Mouse (Mus musculus): ENCODE data around the gene Hif3a. TPM values are rescaled to one million over a fixed set of nuclear protein-coding genes. Genes with fewer than 3 reads are reported as not detected.
A peak's percentile ranks its signal among the peaks of the same experiment; 100 is the strongest.
"Not testable (repeated sequence)": the region's sequence is repeated elsewhere in the genome, so short reads cannot be mapped to it uniquely, and the experiment has no call there.

Hif3a gene
- total RNA-seq (2021) = 10 to 100 TPM in 1 of 2 experiments, 1 to 10 TPM in 1; 6.5 to 16.9 TPM

DNA sequence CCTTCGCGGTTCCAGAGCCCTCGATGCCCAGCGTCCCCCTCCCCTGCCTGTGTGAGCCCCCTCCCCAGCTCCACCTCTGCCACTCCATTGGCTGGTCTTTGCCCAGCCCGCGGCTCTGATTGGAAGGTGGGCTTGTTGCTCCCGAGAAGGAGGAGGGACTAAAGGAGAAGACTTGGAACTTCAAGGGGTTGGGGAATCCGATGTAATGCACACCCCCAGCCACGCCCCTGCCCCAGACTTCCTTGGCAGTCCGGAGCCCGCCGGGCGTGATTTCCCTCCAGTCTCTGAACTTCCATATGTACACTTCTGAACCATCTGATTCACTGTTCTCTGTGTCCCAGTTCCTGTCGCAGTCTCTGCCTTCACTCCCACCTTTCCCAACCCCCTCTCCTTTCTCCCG is at the start of gene Hif3a:
Gene Hif3a (minus strand): TSS at position 39 of the 400 bp plus-strand sequence.
- intact Hi-C loops (cut with DNase I) = loop anchor here (5.0 kb wide), 2 partner anchors 45 to 110 kb away; no protein-coding TSS in a partner anchor
- peak; percentile 73 to 83 for DNase-seq (ENCODE audit: extremely low spot score in 1 of 2, low spot score in 2 of 2)

DNA sequence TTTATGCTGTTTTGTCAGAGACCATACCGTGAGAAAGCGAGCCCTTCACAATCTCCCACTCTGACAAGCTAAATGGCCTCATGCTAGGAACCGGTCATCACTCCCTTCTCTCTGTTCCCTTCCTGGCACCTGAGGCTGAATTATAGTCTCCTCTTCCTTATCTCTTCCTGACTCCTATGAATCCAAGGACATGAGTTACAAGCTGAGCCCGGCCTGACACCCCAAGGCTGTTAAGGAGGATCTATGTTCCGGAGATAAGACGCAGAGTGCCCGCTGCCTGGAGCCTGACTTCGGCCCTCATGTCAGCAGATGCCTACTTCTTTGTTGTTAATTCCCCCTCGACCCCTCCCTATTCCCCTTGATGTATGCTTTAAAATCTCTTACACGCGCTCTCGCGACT is 39.4 kb upstream of the Hif3a start:
- DNase-seq (ENCODE audit: extremely low spot score in 1 of 2, low spot score in 2 of 2); intact Hi-C loops (cut with DNase I): not testable (repeated sequence)

DNA sequence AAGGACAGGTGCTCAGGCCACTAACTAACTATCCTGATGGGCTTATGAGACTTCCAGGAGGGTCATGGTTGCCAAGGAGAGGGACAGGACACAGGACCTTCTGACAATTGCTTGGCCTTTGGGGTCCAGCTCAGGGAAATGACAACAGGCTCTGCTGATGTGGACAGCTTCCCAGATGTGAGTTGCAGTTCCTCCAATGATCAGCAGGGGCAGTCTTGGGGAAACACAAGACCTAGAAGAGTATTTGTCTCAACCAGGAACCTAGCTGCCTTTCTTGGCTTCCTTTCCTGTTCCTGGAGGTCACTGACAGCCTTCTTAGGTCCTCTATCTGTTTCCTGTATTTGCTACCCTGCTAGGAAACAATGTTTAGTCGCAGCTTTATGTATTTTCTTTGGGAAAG is 29.1 kb upstream of the Hif3a start:
- intact Hi-C loops (cut with DNase I) = no loop called here
- no peak for DNase-seq (ENCODE audit: extremely low spot score in 1 of 2, low spot score in 2 of 2)

DNA sequence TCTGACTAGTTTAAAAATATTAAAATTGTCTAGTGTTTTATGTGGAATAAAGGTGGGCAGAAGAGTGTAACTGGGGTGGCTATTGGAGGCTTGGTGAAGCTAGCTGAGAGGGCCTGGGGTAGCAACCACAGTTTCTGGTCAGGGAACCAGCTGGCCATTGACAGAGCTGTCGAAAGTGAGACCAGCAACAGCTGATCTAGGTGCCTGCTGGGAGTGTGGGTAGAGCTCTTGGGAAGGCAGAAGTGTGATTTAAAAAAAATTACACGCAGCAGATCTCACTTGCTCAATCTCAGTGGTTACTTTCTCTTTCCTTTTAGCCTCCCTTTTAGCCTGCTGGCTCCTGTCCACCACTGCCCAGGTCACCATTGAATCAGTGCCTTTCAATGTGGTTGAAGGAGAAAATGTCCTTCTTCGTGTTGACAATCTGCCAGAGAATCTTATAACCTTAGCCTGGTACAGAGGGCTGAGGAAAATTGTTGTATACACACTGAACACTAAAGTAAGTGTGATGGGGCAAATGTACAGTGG is 27.9 kb upstream of the Hif3a start:
- DNase-seq (ENCODE audit: extremely low spot score in 1 of 2, low spot score in 2 of 2) = no peak
- intact Hi-C loops (cut with DNase I) = no loop called here

- intact Hi-C loops (cut with DNase I) = no loop called here
- DNase-seq (ENCODE audit: extremely low spot score in 1 of 2, low spot score in 2 of 2) = no peak
These were observed 25.5 kb upstream of the Hif3a start for GRCm38 (mm10) chr7:17087731-17088130.

DNA sequence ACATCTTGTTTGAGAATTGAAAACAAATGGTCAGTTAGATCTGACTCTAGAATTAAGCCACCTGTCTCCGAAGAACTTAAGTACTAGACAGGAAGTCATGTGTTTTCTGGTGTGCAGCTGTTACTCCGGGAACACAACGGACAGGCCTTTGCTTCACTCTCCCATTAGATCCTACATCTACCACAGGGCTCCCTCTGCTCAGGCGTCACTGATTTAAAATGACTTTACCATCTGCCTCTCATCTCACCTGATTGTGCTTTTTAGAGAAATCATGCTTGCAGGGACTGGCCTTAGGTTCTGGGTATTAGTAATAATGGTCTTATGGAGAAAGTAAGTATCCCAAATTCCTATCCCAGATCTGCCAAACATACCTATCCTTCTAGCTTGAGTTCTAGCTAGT is 20.5 kb upstream of the Hif3a start:
- intact Hi-C loops (cut with DNase I) = no loop called here
- no peak for DNase-seq (ENCODE audit: extremely low spot score in 1 of 2, low spot score in 2 of 2)

DNA sequence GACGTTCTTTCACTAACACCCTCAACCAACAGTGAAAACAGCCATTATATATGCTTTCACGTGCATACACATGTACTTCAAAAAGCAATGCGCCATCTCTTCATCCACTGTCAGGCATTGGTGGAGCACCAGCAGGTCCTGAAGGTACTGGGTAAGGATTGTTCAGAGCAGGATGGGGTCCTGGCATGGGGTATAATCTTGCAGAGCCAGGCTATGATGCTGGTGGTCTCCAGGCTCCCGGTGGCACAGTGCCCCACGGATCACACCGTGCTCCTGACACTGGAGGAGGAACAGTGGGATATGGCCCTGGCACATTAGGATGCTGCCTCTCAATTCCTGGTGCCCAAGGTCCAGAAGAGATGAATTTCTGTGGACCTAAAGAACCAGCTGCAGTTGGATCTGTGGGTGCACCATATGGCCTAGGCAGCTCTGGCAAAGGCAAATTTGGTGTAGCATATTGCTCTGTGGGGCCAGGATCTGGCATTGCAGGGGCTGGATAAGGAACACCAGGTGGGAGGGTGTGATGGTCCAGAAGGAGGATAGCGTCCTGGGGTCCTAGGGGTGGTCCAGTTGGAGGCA is 15.9 kb upstream of the Hif3a start:
- intact Hi-C loops (cut with DNase I) = loop anchor here (10.0 kb wide), 1 partner anchor 1797 kb away; the partner anchor contains the start of gene Pglyrp1
- DNase-seq (ENCODE audit: extremely low spot score in 1 of 2, low spot score in 2 of 2) = no peak

DNA sequence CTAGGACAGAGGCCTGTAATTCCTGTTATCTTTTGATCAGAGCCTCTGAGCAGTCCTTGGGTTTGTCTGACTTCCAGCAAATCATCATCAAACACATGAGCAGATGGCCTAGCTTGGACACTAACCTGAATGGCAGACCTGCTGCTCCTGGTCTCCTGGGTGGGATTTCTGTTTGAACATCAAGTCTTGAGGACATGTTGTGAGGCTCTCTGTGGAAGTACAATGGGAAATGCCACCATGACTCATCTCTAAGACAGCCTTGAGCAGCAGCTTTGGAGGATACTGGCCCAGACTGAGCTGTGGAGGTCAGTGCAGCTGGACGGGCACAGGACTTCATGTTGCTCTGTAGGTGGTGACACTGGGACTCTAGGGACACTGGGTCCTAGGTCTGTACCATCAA is 14.3 kb upstream of the Hif3a start:
- DNase-seq (ENCODE audit: extremely low spot score in 1 of 2, low spot score in 2 of 2) = peak in 1 of 2 experiments; percentile 11
- intact Hi-C loops (cut with DNase I) = loop anchor here (10.0 kb wide), 1 partner anchor 1798 kb away; the partner anchor contains the start of gene Pglyrp1

DNA sequence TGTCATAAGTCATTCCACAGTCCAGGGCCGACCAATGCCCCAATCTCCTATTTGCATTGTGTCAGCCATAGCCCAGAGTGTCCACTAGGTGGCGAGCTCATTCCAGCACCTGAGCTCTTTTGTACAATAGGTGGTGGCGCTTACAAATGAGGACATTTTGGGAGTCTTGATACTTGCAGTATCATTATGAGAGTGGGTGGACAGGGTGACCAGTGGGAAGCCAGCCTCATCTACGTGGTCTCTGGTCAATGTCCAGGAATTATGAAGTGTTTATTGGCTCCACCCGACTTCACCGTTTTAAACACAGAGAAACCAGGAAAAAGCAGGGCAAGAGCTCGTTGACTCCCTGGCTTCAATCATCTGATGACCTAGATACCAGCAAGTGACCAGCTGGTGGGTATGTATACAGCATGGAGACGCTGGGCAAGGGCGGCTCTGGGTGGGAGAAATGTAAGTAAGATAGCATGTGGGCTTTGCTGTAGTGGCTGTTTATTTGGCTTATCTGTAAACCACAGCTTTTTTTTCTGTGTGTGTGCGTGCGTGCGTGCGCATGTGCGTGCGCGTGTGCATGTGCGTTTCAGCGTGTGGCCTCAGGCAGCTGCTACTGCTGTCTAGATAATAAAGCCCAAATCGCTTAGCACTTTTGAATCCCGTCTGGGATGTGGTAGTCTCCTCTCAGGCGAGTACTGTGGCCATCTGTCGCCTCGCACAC is 11.8 kb upstream of the Hif3a start, which contains the start of gene Psg16:
Gene Psg16 (plus strand): TSS at position 137 of the 712 bp plus-strand sequence.
- peak in 1 of 2 experiments; percentile 63 for DNase-seq (ENCODE audit: extremely low spot score in 1 of 2, low spot score in 2 of 2)
- intact Hi-C loops (cut with DNase I) = loop anchor here (1.0 to 10.0 kb wide), 2 partner anchors 1606 to 1801 kb away; partner anchors contain the start of gene Pglyrp1

- intact Hi-C loops (cut with DNase I) = loop anchor here (10.0 kb wide), 1 partner anchor 1801 kb away; the partner anchor contains the start of gene Pglyrp1
- DNase-seq (ENCODE audit: extremely low spot score in 1 of 2, low spot score in 2 of 2) = peak in 1 of 2 experiments; percentile 5
These were observed 11.3 kb upstream of the Hif3a start for GRCm38 (mm10) chr7:17073513-17073903.

GRCm38 (mm10) chr7:17067651-17068050 is 5.4 kb upstream of the Hif3a start:
- DNase-seq (ENCODE audit: extremely low spot score in 1 of 2, low spot score in 2 of 2); intact Hi-C loops (cut with DNase I): not testable (repeated sequence)

DNA sequence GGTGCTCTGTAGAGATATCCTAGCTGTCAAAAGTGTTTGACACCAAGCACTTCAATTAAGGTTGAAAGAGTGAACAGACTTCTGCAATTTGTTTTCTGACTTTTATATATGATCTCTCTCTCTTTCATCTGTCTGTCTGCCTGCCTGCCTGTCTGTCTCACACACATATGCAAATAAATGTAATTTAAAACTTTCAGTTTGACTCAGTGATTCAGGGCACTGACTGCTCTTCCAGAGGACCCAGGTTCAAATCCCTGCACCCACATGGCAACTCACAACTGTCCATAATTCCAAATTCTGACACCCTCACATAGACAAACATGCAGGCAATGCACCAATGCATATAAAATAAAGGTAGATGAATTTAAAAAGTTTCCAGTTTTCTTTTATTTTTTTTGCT is 4.8 kb upstream of the Hif3a start:
- DNase-seq (ENCODE audit: extremely low spot score in 1 of 2, low spot score in 2 of 2) = no peak
- intact Hi-C loops (cut with DNase I) = no loop called here

DNA sequence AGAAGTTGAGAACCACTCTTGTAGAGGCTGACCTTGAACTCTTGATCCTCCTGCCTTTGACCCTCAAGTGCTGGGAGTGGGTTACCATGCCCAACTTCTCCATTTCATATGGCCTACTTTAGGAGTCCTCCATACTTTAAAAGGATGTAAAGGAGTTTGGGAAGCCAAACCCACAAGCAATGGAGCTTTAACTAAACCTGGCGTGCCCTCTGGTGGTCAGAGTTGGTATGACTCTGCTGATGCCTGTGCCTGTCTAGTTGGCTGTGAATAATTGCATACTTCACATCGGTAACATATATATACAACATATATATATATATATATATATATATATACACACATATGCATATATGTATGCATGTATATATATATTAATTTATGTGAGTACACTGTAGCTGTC is 4.2 kb upstream of the Hif3a start:
- intact Hi-C loops (cut with DNase I) = no loop called here
- DNase-seq (ENCODE audit: extremely low spot score in 1 of 2, low spot score in 2 of 2) = peak; percentile 80 to 85

GRCm38 (mm10) chr7:17065620-17066019 is 3.4 kb upstream of the Hif3a start:
- no peak for DNase-seq (ENCODE audit: extremely low spot score in 1 of 2, low spot score in 2 of 2)
- intact Hi-C loops (cut with DNase I) = no loop called here

DNA sequence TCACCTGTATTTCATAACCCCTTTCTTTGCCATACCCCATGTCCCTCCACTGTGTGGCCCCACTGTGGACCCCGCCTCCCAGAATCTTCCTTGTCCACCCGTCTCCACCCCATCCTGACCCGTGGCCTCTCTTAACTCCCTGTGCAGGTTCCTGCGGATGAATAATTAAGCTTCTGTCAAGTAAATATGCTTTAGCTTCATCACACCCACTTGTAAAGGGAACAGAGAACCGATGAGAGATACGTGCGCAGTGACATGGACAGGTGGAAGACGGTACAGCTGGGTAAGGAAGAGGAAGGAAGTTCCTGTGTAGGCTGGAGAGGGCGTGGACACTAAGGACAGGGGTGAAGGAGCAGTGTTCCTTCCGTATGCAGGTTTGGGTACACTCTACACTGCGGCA is 618 bp upstream of the Hif3a start:
- intact Hi-C loops (cut with DNase I) = loop anchor here (5.0 kb wide), 2 partner anchors 46 to 111 kb away; no protein-coding TSS in a partner anchor
- no peak for DNase-seq (ENCODE audit: extremely low spot score in 1 of 2, low spot score in 2 of 2)

DNA sequence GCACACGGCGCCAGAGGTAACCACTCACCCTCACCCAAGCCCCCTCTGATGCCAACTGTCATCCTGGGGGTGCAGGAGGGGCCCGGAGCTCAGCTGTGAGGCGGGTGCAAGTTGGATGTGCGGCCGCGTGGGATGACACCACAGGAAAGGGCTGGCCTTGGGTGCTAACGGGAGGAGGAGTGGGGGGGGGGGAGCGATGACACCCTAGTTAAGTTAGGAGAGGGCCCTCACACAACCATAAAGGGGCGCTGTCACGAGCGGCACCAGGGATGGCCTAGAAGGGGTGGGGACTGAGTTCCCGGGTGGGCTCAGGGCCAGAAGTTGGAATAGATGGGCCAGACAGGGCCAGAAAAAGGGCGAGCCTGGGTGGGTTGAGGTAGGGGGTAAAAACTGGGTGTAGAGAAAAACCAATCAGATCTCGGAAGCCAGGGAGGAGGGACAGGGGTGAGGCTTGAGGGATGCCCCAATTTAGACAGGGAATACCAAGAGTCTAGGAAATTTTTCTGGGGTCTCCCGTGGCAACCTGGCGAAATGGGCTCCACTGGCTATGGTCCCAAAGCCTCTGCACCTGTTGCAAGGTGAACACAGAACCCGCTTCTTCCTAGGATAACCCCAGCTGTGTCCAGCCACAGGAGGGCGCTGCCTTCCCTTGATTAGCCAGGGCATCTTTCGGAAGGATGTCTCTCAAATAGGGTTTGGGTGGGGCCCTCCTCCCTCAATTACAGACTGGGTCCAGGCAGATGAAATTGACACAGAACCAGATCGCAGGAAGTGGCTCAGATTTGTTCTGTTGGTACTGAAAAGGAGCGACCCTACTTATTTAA is 1.2 kb downstream of the Hif3a start:
- intact Hi-C loops (cut with DNase I) = loop anchor here (5.0 kb wide), 2 partner anchors 44 to 109 kb away; no protein-coding TSS in a partner anchor
- DNase-seq (ENCODE audit: extremely low spot score in 1 of 2, low spot score in 2 of 2) = peak in 1 of 2 experiments; percentile 67

DNA sequence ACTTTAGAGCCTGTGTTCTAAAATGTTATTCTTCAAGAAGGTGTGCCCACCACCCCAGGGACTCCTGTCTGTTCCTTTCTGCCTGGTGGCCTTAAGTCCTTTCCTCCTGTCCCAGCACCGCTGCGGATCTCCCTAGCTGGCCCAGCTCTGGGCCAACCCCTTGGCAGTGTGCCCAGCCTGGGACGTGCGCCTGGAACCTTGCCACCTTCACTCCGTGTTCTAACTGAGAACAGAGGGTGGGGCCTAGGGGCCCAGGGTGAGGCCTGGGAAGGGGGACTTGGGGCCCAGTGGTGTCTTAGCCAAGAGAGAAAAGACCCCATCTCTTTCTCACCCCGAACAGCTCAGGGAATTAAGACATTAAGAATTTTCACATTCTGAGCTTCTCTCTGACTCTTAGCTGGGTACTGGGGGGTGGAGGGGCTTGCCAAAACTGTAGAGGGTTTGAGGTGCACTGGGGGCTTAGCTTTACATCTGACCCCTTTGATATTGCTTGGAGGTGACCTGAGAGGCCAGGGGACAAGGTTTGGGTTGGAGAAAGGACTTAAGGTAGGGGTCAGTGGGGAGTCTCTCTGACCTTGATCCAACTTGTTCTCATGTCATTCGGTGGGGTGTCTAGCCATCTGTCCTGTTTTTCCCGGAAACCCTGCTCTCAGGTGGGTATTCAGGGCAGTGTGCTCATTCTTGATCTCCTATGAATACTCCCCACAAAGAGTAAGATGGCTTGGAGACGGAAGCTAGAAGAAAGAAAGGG is 2.0 kb downstream of the Hif3a start:
- peak; percentile 89 to 95 for DNase-seq (ENCODE audit: extremely low spot score in 1 of 2, low spot score in 2 of 2)
- intact Hi-C loops (cut with DNase I) = loop anchor here (5.0 kb wide), 2 partner anchors 43 to 108 kb away; no protein-coding TSS in a partner anchor

- intact Hi-C loops (cut with DNase I) = loop anchor here (5.0 kb wide), 1 partner anchor 127 kb away; no protein-coding TSS in a partner anchor
These were observed 2.8 kb downstream of the Hif3a start for GRCm38 (mm10) chr7:17059463-17059844.

More at GRCm38 (mm10) chr7:17059463-17059844, 2.8 kb downstream of the Hif3a start:
- no peak for DNase-seq (ENCODE audit: extremely low spot score in 1 of 2, low spot score in 2 of 2)

All from left cerebral cortex, postnatal 10 days (tissue).